Mouse (Mus musculus): ENCODE results near the gene Zbtb16.

DNA sequence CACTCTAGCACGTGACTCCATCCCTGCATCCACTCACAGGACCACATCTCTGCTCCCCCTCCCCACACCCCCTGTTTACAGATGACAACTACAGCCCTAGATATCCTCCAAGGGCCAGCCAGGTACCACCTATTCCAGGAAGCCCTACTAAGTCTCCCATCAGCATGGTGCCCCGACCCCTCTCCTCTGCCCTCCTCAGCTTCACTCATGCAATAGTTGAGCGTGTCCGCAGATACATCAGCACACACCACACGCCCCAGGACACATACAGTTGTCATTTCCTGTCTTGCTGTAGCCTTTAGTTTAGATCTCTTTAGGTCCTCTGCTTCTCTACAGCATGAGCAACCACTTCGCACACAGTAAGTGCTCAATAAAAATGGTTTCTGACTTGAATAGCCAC lies 23.7 kb downstream of the Zbtb16 start:
- TF ChIP-seq CTCF (IDR thresholded peaks at IDR 0.05 in 2 of 3, conservative IDR thresholded peaks at IDR 0.05 in 1 of 3; ENCODE audit: control insufficient read depth in 1 of 3, insufficient read depth in 1 of 3, low read depth in 2 of 3, low read length in 3 of 3, poor library complexity in 1 of 3, severe bottlenecking in 1 of 3) (no peak), POLR2A (IDR thresholded peaks at IDR 0.05; ENCODE audit: control insufficient read depth in 1 of 2, insufficient read depth in 1 of 2, low read depth in 1 of 2, low read length in 2 of 2, poor library complexity in 1 of 2) (no peak), EP300 (IDR thresholded peaks at IDR 0.05; ENCODE audit: low read depth in 1 of 2, low read length in 2 of 2) (no peak), GATA1 (IDR thresholded peaks at IDR 0.05; ENCODE audit: low read depth, low read length) (no peak), JUND (IDR thresholded peaks at IDR 0.05; ENCODE audit: low read depth, low read length) (no peak), BHLHE40 (IDR thresholded peaks at IDR 0.05; ENCODE audit: borderline replicate concordance, low read depth, low read length) (no peak), MEF2A (IDR thresholded peaks at IDR 0.05; ENCODE audit: extremely low read depth, insufficient replicate concordance, low read depth, low read length, poor library complexity, severe bottlenecking) (no peak), KAT2A (conservative IDR thresholded peaks at IDR 0.05; ENCODE audit: low read depth, low read length) (no peak)
